Mouse (Mus musculus) mature B cell (primary cell): ENCODE measurements around the gene Eepd1.

Experiments
- in situ Hi-C: fragments of 300-500 bp; cut with MboI; formaldehyde crosslinking; loops from 2 replicates; pipeline ENCODE4 v1.14.3; 2019

The Eepd1 gene

DNA sequence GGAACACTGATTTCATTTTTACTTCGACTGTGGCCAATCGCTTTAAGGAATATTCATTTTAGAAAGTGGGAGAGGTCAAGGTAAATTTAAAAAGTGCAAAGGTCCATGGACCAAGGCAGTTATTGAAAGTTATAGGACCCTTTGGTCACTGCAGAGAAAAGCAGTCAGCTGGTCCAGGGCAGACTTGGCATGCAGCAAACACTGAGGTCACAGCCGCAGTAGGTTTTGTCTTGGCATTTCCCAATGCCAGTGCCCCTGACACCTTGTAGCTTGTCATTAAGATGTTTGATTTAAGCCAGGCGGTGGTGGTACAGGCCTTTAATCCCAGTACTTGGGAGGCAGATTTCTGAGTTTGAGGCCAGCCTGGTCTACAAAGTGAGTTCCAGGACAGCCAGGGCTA, 92.8 kb downstream of the Eepd1 start:
- in situ Hi-C loops: no loop called here

DNA sequence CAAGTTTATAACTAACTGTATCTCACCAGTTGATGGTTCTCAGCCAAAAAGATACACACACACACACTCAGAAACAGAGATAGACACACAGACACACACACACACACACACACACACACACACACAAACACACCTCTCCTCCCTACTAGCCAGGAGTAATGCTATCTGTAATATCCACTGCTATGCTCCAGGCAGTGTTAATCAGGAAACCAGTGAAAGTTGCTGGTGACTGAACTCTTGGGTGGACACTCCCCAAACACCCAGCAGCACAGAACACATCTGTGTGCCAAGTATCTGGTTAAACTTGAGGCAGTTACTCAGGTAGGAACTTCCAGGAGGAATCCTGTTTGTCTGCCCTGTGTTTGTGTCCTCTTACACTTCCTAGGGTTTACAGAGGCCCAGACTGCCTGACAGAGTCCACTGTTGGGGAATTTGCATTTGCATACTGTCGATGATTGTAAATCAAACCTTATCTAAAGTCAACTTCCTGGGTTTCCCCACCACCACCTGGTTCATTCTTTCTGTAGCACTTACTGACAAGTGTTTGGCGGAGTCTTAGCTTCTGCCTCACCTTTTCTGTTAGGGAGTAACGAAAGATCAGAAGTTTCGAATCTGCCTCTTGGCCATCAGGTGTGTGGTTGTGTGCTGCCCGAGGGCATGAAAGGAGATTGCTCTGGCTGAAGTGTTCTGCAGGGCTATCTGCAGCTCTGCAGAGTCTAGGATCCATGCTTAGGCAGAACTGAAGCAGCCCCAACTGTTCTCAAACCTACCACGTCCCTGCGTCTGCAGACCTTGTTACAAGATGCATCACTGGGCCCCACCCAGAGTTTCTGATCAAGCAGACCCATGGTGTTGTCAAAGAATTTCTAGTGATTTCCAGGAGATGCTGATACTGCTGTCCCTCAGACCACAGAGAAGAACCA, 97.6 kb downstream of the Eepd1 start:
- in situ Hi-C loops: loop anchor here (25.0 kb wide), 1 partner anchor 417 kb away; the partner anchor contains the start of gene Herpud2

DNA sequence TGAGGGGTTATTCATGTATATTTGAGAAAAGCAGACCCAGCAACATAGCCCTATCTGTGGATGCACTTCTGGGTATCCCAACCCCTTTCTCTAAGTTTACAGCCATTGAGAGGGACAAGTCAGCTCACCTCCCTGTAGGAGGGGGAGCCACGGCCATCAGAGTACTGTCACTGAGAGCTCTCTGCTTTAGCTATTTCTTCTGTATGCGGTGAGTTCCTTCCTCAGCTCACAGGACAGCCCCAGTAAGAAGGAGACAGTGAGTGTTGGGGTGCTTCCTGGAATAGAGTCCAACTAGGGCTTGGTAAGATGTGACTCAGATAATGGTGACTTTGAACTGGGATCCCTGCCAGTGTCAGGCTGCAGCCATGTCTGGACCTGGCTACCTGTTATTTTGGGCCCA, 102.3 kb downstream of the Eepd1 start:
- in situ Hi-C loops: loop anchor here (25.0 kb wide), 1 partner anchor 421 kb away; the partner anchor contains the start of gene Herpud2

DNA sequence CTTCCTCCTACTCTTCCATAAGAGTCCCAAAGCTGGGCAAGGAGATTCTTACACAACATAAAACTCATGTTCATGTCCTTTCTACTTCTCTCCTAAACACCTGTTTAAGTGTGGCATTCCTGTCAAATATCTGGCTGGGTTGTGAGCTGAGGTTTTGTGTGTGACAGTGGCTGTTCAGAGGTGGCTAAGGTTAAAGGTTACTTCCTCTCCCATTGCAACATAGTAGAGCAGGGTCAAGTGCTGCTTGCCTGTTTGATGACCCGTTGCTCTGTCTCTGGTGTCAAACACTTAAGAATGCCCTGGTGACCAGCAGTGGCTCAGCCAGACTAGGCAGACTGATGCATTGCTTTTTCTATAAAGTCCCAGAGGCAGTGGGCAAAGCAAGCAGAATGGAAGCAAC, 104.3 kb downstream of the Eepd1 start:
- in situ Hi-C loops: loop anchor here (25.0 kb wide), 1 partner anchor 423 kb away; the partner anchor contains the start of gene Herpud2

DNA sequence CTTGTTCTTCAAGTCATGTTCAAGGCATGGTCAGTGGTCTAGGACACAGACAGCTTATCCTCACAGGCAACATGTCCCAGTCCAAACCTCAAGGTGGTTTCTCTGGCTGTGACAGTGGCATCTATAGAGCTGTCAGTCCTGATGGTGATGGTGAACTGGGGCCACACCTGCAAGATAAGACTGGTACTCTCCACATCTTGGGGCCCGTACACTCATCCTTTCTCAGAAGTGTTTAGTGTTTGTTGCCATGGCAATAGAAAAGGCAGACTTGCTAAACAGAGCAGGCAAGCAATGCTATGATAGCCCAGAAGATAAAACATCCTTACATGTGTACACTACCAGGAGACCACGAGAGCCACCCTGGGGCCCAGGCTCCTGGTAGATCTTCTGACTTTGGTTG, 107.2 kb downstream of the Eepd1 start:
- in situ Hi-C loops: loop anchor here (25.0 kb wide), 1 partner anchor 426 kb away; the partner anchor contains the start of gene Herpud2

DNA sequence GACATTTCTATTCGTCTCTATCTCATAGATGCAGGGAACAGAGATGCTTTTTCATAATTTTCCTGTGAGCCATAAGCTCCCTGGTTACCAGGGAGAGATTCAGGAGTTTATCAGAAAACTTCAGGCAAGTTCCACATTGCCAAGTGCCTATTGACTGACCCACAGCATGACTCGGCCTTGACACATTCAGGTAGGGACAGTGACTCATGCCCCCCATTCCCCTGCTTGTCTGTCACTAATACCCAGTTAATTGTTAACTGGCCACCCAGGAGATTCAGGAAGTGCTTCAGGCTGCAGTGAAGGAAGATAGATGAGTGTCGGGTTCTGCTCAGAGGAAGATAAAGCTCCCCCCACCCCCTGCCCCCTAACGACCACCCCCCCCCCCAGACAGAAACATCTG, 109.4 kb downstream of the Eepd1 start:
- in situ Hi-C loops: loop anchor here (25.0 kb wide), 1 partner anchor 428 kb away; the partner anchor contains the start of gene Herpud2

DNA sequence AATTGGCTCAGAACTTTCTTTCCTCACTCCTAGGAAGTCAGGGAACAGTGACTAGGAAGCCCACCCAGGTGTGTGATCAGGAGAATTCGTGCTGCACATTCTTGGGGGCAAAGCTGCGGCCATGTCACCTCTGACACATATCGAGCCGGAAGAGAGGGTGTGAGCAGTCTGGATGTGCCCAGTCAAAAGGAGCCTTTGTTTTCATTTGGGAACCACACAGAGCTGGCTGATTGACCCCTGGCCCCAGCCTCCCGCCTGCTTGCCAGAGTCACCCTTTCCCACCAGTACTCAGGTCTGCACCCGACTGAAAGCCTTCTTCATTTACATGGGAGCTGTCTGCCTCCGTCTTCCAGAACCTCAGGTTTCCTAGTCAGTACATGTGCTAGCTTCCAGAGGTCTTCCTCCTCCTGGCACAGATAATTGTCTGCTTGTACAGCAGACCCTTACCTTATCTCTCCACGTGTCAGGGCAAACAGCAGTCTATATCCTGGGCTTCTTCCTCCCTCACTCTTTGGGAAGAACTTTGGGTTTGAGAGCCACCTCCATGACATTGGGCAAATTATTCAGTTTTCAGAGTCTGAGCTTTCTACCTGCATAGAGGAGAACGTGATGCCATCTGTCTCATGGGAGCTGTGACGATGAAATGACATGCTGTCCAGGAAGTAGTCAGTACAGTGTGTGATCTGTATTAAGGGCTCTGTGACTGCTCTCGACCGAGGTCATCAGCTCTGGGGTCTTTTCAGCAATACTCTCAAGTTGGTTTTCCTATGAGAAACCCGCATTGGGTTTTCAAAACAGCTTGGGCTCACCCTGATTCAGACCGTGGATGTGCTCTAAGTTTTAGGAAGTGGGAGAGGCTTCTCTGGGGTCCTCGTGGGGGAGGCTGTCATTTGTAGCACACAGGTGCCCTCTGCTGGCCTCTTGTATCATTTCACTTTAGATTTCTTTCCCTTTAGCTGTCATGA, 110.3 kb downstream of the Eepd1 start:
- in situ Hi-C loops: loop anchor here (25.0 kb wide), 1 partner anchor 429 kb away; the partner anchor contains the start of gene Herpud2

DNA sequence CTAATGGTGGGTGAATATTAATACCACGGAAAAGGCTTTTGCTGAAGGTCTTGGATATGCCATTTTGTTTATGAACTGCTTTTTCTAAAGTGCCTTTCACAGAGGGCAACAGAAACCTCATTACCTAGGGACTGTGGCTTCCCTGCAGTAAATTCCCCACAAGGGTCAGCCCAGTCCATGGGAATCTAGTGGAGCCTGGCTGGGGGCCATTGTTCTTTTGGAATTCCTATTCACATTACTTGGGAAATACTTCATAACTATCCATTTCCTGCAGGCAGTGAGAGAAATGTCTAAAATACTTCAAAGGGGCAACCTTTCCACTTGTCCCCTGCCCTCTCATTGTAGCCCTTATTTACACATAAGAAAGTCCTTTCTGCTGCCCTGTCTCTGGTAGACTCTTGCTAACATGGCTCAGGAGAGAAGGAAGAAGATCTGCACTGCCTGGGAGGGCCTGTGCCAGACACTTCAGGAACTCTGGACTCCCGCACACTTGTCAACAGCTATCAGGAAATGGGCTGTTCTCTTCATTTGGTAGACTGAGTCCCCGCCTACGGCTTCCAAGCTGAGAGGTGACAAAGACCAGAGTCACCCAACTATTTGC, 111.1 kb downstream of the Eepd1 start:
- in situ Hi-C loops: loop anchor here (25.0 kb wide), 1 partner anchor 430 kb away; the partner anchor contains the start of gene Herpud2

DNA sequence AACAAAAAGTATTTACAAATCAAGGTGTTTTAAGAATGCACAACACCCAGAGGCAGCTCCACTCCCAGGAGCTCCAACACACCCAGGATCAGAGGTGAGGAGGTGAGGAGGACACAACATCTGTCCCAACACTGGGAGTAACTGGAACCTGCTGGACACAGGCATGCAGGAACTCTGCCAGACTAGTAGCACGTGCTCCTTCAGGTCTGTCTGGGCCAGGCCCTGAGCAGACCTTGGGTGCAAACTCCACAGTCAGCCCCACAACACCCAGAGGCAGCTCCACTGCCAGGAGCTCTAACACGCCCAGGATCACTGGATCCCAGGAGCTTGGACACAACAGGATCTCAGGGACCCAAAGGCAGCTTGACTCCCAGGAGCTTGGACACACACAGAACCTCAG, 143.4 kb downstream of the Eepd1 start:
- in situ Hi-C loops: no loop called here

DNA sequence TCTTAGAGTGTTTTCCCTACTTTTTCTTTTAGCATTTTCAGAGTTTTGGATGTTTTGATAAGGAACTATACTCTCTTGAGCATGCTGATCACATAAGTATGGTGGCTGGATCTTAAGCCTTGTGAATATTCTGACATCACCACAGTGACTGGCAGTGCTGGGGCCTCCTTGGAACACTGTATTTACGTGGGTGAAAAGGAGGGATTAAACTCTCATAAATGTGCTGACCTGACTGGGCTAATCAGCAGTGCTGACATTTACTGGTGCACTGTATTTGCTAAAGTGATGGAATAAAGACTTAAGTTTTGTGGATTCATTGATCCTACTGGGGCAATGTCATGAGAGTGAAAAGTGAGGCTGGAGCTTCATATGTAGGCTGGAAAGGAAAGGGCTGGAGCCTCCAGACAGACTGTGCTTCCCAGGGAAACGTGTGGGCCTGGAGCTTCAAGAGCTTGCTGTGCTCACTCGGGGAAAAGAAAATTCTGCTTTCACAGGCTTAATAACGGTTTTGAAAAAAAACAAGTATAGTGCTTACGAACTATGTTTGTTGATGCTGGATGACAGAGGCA, 148.3 kb downstream of the Eepd1 start:
- in situ Hi-C loops: no loop called here
